Mouse (Mus musculus) hindbrain, embryonic 15.5 days (tissue): ENCODE data around the gene Ccer1. TPM values are rescaled to one million over a fixed set of nuclear protein-coding genes. Genes with fewer than 3 reads are reported as not detected.
"Not testable (repeated sequence)": the region's sequence is repeated elsewhere in the genome, so short reads cannot be mapped to it uniquely, and the experiment has no call there.

Source experiments
- ATAC-seq: fragments of 200-750 bp; cut with Nextera tagmentation; 2 replicates; pipeline ENCODE4 v1.8.0; 2017; ENCODE audit warnings: low read depth, moderate number of reproducible peaks, moderate TSS enrichment; ENCODE audit not compliant: low FRiP score
- H3K27ac ChIP-seq: fragments of 300-500 bp; sonication (generic); replicated peaks from 2 replicates; pipeline ENCODE4 v1.5.1; 2015; ENCODE audit warnings: mild to moderate bottlenecking, inconsistent platforms
- H3K27me3 ChIP-seq: fragments of 300-500 bp; sonication (generic); 2 replicates; pipeline ENCODE4 v1.6.1; 2015; ENCODE audit warnings: control low read depth, inconsistent platforms
- H3K36me3 ChIP-seq: fragments of 300-500 bp; sonication (generic); 2 replicates; pipeline ENCODE4 v1.6.1; 2015; ENCODE audit warnings: control low read depth, inconsistent platforms
- H3K4me1 ChIP-seq: fragments of 300-500 bp; sonication (generic); replicated peaks from 2 replicates; pipeline ENCODE4 v1.6.1; 2015; ENCODE audit warnings: control low read depth, inconsistent platforms
- H3K4me2 ChIP-seq: fragments of 300-500 bp; sonication (generic); 2 replicates; pipeline ENCODE4 v1.6.1; 2015; ENCODE audit warnings: moderate library complexity, mild to moderate bottlenecking, inconsistent platforms
- H3K4me3 ChIP-seq: fragments of 300-500 bp; sonication (generic); 2 replicates; pipeline ENCODE4 v1.5.1; 2015; ENCODE audit warnings: mild to moderate bottlenecking, inconsistent platforms
- H3K9ac ChIP-seq: fragments of 300-500 bp; sonication (generic); 2 replicates; pipeline ENCODE4 v1.6.1; 2015; ENCODE audit warnings: inconsistent platforms
- H3K9me3 ChIP-seq: fragments of 300-500 bp; sonication (generic); 2 replicates; pipeline ENCODE4 v1.6.1; 2016; ENCODE audit warnings: control low read depth, inconsistent platforms
- WGBS: fragments of 180-500 bp; shearing (Covaris S2); methylation state at CpG from one replicate; pipeline ENCODE4 v1.1.7; 2015; 5-methylcytosine and 5-hydroxymethylcytosine counted together
- polyA plus RNA-seq: library from polyadenylated mRNA; unstranded; fragments of >200 nt; fragmentation: Nextera tagmentation; extraction: Ambion mirVana; gene quantifications from 2 replicates; pipeline ENCODE4 v1.2.1, GENCODE M21; 2015

Ccer1 gene
- polyA plus RNA-seq, 1 experiment from 2014 or later: not detected

DNA sequence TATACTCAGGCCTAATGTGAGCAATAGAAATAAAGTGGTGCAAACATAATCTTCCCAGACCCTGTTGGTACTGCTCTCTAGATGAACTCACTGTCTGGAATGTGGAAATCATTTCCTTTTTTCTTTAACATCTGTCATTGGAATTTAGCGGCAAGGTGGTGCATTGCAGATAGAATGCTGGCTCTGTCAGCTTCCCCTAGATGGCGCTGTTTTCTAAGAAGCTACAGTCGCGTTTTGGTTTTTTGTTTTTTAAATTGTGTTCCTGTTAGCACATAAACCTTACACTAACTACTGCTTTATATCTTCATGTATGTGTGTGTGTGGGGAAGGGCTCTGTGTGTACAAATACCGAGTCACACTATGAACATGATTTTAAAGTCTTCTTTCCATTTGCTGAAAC lies 19.8 kb downstream of the Ccer1 start:
- no peak overlapping the region for H3K4me2 ChIP-seq
- no peak overlapping the region for H3K4me3 ChIP-seq
- H3K9ac ChIP-seq: no peak overlapping the region
- no peaks in the 10 kb centered on the region for H3K27me3 ChIP-seq
- H3K36me3 ChIP-seq: no peaks in the 10 kb centered on the region
- WGBS: 1% methylated on average over 5 of the region's 5 CpGs
- no peaks in the 10 kb centered on the region for H3K9me3 ChIP-seq
- no peaks in the 10 kb centered on the region for H3K4me1 ChIP-seq
- H3K27ac ChIP-seq: no peak overlapping the region
- no peak for ATAC-seq

DNA sequence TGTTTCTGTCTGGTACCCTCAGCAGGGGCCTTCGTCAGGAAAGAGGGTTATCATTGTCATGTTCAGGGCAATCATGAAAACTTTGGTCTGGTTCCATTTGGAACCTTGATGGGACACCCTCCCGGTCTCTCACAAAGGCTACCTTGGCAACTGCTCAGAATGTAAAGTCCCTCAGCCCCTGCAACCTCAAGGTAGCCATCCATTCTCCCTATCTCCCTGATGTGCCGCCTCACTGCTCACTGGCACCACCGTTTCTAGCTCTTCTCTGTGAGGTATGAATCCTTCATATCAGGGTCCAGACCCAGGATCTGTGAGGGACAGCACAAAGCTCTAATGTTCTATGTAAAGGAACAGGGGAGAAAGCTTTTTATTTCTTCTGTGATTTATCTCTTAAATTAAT lies 21.7 kb downstream of the Ccer1 start:
- ATAC-seq: no peak
- H3K4me3 ChIP-seq: no peak overlapping the region
- 64% methylated on average over 4 of the region's 4 CpGs for WGBS
- H3K9me3 ChIP-seq: no peaks in the 10 kb centered on the region
- no peaks in the 10 kb centered on the region for H3K36me3 ChIP-seq
- H3K9ac ChIP-seq: no peak overlapping the region
- H3K4me1 ChIP-seq: no peaks in the 10 kb centered on the region
- H3K27ac ChIP-seq: no peak overlapping the region
- H3K4me2 ChIP-seq: no peak overlapping the region
- no peaks in the 10 kb centered on the region for H3K27me3 ChIP-seq

DNA sequence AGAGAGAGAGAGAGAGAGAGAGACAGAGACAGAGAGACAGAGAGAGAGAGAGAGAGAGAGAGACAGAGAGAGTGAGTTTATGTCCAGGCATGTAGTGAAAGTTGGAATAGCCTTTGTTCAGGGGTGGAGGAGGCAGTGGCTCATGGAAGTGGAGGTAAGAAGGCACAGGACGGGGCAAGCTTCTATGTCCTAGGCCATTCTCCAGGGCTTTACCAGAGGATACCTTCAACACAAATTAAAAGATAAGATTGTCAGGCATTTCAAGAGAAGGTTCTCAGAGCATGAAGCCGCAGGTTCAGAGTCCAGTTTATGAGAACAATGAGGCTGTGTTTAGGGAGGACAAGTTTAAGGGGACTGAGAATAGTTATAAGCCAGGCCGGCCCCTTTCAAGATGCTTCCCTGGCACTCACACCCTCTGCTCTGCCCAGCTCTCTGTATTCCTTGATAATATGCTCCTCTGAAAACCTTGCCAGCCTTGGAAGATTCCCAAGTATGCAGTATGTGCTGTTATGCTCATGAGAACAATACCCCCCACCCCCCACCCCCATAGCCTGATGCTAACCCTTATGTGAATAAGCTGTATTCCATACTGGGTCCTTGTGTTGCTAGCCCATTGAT lies 22.5 kb downstream of the Ccer1 start:
- H3K4me3 ChIP-seq: no peak overlapping the region
- no peaks in the 10 kb centered on the region for H3K4me1 ChIP-seq
- no peaks in the 10 kb centered on the region for H3K9me3 ChIP-seq
- H3K27ac ChIP-seq: no peak overlapping the region
- no peaks in the 10 kb centered on the region for H3K27me3 ChIP-seq
- H3K9ac ChIP-seq: no peak overlapping the region
- 81% methylated on average over 3 of the region's 3 CpGs for WGBS
- H3K36me3 ChIP-seq: no peaks in the 10 kb centered on the region
- ATAC-seq: no peak
- no peak overlapping the region for H3K4me2 ChIP-seq

DNA sequence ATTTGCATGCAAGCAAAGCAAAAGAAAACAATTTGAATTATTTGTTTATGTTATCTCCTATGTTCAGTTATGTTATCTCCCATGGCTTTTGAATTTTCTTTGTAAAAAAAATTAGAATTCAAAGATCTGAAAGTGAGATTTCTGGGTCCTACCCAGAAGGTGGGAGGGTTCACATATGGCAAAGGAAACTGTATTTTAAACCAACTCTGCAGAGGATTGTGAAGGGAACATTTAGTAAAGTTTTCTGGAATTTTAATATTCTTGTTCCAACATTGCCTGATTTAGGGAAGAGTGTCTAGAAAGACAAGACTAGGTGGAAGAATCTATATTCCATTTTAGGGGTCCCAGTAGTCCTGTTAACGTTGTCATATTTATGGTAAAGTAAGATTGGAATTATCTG lies 24.4 kb downstream of the Ccer1 start:
- Histone ChIP-seq H3K9ac (no peak overlapping the region), H3K9me3 (no peaks in the 10 kb centered on the region), H3K36me3 (no peaks in the 10 kb centered on the region), H3K27me3 (no peaks in the 10 kb centered on the region), H3K4me1 (no peaks in the 10 kb centered on the region), H3K4me2 (no peak overlapping the region), H3K27ac (no peak overlapping the region), H3K4me3 (no peak overlapping the region)
- 86% methylated on average over 1 of the region's 1 CpGs for WGBS
- no peak for ATAC-seq

DNA sequence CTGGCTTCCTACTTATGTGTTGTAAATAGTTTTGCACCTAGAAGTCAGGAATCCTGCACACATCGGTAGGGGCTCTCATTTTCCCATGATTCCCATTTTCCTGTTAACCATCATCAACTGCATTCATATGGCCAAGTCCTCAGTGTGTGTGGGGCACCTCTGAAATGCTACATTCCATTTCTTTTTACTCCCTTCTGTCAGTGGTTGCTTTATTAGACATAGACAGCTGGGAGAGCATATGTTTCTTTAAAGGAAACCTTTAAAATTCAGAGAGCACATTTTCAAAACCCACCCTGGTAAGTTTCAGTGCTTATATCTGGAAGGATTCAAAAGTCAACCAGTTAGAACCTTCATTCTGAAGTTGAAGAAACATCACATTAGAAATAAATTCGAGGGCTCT lies 25.2 kb downstream of the Ccer1 start:
- no peak overlapping the region for H3K27ac ChIP-seq
- H3K36me3 ChIP-seq: no peaks in the 10 kb centered on the region
- H3K4me2 ChIP-seq: no peak overlapping the region
- no peak for ATAC-seq
- H3K4me3 ChIP-seq: no peak overlapping the region
- WGBS: 88% methylated on average over 2 of the region's 2 CpGs
- no peaks in the 10 kb centered on the region for H3K9me3 ChIP-seq
- H3K9ac ChIP-seq: no peak overlapping the region
- no peaks in the 10 kb centered on the region for H3K27me3 ChIP-seq
- no peaks in the 10 kb centered on the region for H3K4me1 ChIP-seq

DNA sequence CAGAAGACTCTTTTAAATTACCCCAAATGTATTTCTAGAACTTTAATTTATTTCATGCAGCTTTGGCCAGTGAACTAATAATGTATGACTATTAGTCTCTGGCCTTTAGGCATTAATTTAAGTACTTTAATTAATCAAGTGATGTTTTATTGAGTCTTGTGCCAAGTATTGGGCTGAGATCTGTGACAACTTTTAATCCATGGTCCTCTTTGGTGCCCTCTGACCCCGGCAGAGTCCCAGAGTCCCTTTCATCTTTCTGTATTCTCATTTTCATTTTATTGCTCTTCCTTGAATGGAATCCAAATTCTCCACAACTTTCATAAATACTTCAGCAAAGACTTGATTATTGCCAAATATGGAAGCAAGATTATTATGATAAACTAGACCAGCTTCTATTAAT lies 27.8 kb downstream of the Ccer1 start:
- Histone ChIP-seq H3K27me3 (no peaks in the 10 kb centered on the region), H3K36me3 (no peaks in the 10 kb centered on the region), H3K27ac (no peak overlapping the region), H3K9ac (no peak overlapping the region), H3K9me3 (no peaks in the 10 kb centered on the region), H3K4me3 (no peak overlapping the region), H3K4me2 (no peak overlapping the region), H3K4me1 (no peaks in the 10 kb centered on the region)
- WGBS: 92% methylated on average over 1 of the region's 1 CpGs
- ATAC-seq: no peak

DNA sequence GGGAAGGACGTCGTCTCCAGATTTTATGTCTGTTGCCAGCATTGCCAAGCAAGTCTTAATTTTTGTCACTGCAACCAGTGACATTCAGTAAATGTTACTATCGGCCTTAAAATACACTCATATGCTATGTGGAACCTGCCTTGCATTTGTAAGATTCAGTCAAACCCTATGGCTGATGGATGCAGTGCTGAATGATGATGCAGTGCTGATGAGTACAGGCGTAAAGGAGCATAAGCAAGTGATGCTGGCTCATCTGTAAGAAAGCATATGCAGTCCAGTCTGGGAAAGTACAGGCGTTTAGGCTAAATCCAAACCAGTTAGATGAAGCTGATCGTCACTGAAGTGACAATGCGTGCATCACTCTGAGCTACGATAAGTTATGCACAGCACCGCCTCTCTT lies 29.9 kb downstream of the Ccer1 start:
- H3K36me3 ChIP-seq: no peaks in the 10 kb centered on the region
- H3K4me3 ChIP-seq: no peak overlapping the region
- no peak overlapping the region for H3K9ac ChIP-seq
- no peaks in the 10 kb centered on the region for H3K27me3 ChIP-seq
- no peaks in the 10 kb centered on the region for H3K4me1 ChIP-seq
- no peak for ATAC-seq
- H3K27ac ChIP-seq: no peak overlapping the region
- no peak overlapping the region for H3K4me2 ChIP-seq
- WGBS: 94% methylated on average over 9 of the region's 9 CpGs
- H3K9me3 ChIP-seq: no peaks in the 10 kb centered on the region

DNA sequence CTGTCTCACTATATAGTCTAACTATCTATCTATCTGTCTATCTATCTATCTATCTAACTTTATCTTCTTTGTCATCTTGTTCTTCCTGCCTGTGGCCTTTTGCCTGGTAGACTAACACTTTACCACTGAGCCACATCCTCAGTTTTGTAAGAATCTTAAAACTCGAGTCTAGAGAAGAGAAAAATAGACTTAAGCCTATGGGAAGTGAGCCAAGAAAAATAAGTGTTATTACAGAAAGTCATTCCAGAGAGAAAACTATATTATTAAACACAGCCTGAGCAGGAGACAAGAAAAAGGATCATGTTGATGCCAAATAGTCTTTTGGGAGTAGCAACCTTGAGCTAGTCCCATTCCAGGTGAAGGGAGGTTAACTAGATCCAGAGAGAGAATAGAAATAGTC lies 33.1 kb downstream of the Ccer1 start:
- no peak overlapping the region for H3K4me2 ChIP-seq
- no peaks in the 10 kb centered on the region for H3K36me3 ChIP-seq
- H3K9ac ChIP-seq: no peak overlapping the region
- H3K27ac ChIP-seq: no peak overlapping the region
- ATAC-seq: no peak
- H3K4me3 ChIP-seq: no peak overlapping the region
- H3K4me1 ChIP-seq: no peaks in the 10 kb centered on the region
- no peaks in the 10 kb centered on the region for H3K27me3 ChIP-seq
- WGBS: 63% methylated on average over 1 of the region's 1 CpGs
- H3K9me3 ChIP-seq: no peaks in the 10 kb centered on the region

DNA sequence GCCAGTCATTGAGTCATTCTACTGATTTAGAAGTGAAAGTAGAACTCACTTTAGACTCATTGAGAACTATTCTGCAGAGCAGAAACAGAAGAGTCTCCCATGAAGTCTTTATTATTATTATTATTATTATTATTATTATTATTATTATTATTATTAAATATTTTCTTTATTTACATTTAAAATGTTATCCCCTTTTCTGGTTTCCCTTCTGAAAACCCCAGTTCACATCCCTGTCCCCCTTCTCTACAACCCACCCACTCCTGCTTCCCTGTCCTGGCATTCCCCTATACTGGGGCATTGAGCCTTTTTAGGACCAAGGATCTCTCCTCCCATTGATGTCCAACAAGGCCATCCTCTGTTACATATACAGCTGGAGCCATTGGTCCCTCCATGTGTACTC lies 33.8 kb downstream of the Ccer1 start, which contains the start of gene C030005K15Rik:
C030005K15Rik (minus strand) TSS at position 101 of the 400 bp plus-strand sequence.
- H3K9me3 ChIP-seq, H3K27me3 ChIP-seq, H3K36me3 ChIP-seq, H3K4me1 ChIP-seq, H3K27ac ChIP-seq, H3K9ac ChIP-seq, H3K4me3 ChIP-seq, H3K4me2 ChIP-seq, ATAC-seq: not testable (repeated sequence)

Other genes with a start within 250 kb of the Ccer1 start
- 80.6 and 104 TPM in 2 replicates for gene Dcn, start 213.4 kb upstream of the Ccer1 start, polyA plus RNA-seq
- gene Lum, start 127.9 kb upstream of the Ccer1 start, polyA plus RNA-seq: 18.0 and 22.7 TPM in 2 replicates
- 0.13 TPM in 1 of 2 replicates, not detected in the other for gene Kera, start 86.2 kb upstream of the Ccer1 start, polyA plus RNA-seq
- gene Epyc, start 49.0 kb upstream of the Ccer1 start, polyA plus RNA-seq: 0.21 and 0.48 TPM in 2 replicates
- gene C030005K15Rik, start 33.7 kb downstream of the Ccer1 start, polyA plus RNA-seq: not detected in 2 replicates